Mouse (Mus musculus) small intestine, adult 2 months (tissue): ENCODE results near the gene Pax2.

ENCODE experiments used
- CTCF ChIP-seq: fragments of 200-500 bp; IDR thresholded peaks from 2 replicates; pipeline ENCODE4 v1.5.1; 2012; ENCODE audit warnings: low read depth, mild to moderate bottlenecking, control low read depth, inconsistent platforms, low read length, moderate library complexity, mixed read lengths; ENCODE audit not compliant: insufficient replicate concordance, insufficient read length; ENCODE audit errors: extremely low read depth
- POLR2A ChIP-seq: fragments of 200-500 bp; IDR thresholded peaks from 2 replicates; pipeline ENCODE4 v1.6.1; 2012; ENCODE audit warnings: low read depth, mild to moderate bottlenecking, control low read depth, inconsistent platforms, low read length, moderate library complexity

DNA sequence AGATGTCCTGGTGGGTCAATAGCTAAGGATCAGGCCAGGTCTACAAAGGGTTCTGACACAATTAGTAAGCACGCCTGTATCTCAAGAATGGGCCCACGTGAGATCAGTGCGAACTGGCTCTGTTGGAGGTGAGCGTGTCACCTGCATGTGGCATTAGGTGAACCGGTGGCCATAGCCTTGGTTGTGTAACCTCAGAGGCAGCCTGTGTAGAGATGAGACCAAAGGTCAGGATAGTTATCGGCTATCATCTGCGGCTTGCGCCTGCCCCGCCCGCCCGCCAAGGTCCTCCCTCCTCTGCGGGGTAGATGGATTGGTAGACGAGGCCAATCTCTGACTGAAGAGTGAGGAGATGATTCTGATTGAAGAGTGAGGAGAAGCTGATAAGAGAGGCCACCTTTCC lies 15.7 kb downstream of the Pax2 start:
- TF ChIP-seq POLR2A (no peak), CTCF (no peak)
